Mouse (Mus musculus) ovary, postnatal 36 days (tissue): ENCODE measurements around the gene Tbrg4.

Experiments
- DNase-seq: peaks from one replicate; pipeline ENCODE4 v3.0.0; 2022; ENCODE audit warnings: low spot score, mixed read lengths

Gene Tbrg4

GRCm38 (mm10) chr11:6623704-6624103, 2.2 kb downstream of the Tbrg4 start:
- no peak for DNase-seq

GRCm38 (mm10) chr11:6615250-6616205, 10.3 kb downstream of the Tbrg4 start:
- no peak for DNase-seq

- DNase-seq, result no peak
Measured at GRCm38 (mm10) chr11:6605491-6606399, 20.1 kb downstream of the Tbrg4 start, which contains the start of gene Nacad. Nacad (minus strand) TSS chr11:6606053.

GRCm38 (mm10) chr11:6605021-6605481, 20.8 kb downstream of the Tbrg4 start:
- no peak for DNase-seq

- DNase-seq, result no peak
Measured at GRCm38 (mm10) chr11:6604604-6604936, 21.3 kb downstream of the Tbrg4 start.

GRCm38 (mm10) chr11:6603887-6604603, 21.8 kb downstream of the Tbrg4 start:
- DNase-seq, result no peak

GRCm38 (mm10) chr11:6603224-6603623, 22.6 kb downstream of the Tbrg4 start:
- DNase-seq, result no peak

- no peak for DNase-seq
Measured at GRCm38 (mm10) chr11:6602662-6603061, 23.2 kb downstream of the Tbrg4 start.

GRCm38 (mm10) chr11:6601649-6602480, 24.0 kb downstream of the Tbrg4 start:
- DNase-seq, result no peak

GRCm38 (mm10) chr11:6600284-6600944, 25.5 kb downstream of the Tbrg4 start:
- no peak for DNase-seq

- peak; percentile 41 for DNase-seq
Measured at GRCm38 (mm10) chr11:6599831-6600230, 26.0 kb downstream of the Tbrg4 start.

- no peak for DNase-seq
Measured at GRCm38 (mm10) chr11:6599011-6599681, 26.7 kb downstream of the Tbrg4 start.

GRCm38 (mm10) chr11:6598191-6598889, 27.5 kb downstream of the Tbrg4 start:
- peak; percentile 10 for DNase-seq

- no peak for DNase-seq
Measured at GRCm38 (mm10) chr11:6597523-6597922, 28.3 kb downstream of the Tbrg4 start.

- no peak for DNase-seq
Measured at GRCm38 (mm10) chr11:6596616-6597015, 29.3 kb downstream of the Tbrg4 start.

- no peak for DNase-seq
Measured at GRCm38 (mm10) chr11:6596205-6596604, 29.7 kb downstream of the Tbrg4 start.

GRCm38 (mm10) chr11:6595339-6595738, 30.5 kb downstream of the Tbrg4 start:
- no peak for DNase-seq

GRCm38 (mm10) chr11:6594845-6595244, 31.0 kb downstream of the Tbrg4 start:
- DNase-seq, result no peak

- DNase-seq, result no peak
Measured at GRCm38 (mm10) chr11:6593406-6593805, 32.5 kb downstream of the Tbrg4 start.
